Mouse (Mus musculus): ENCODE data around the gene Guf1.
A peak's percentile ranks its signal among the peaks of the same experiment; 100 is the strongest.

Gene Guf1

GRCm38 (mm10) chr5:69556628-69557403, at the start of gene Guf1:
Gene Guf1, plus strand, starts transcription at chr5:69556923.
- DNase-seq (ENCODE audit: low spot score), result peak; percentile 85

DNA sequence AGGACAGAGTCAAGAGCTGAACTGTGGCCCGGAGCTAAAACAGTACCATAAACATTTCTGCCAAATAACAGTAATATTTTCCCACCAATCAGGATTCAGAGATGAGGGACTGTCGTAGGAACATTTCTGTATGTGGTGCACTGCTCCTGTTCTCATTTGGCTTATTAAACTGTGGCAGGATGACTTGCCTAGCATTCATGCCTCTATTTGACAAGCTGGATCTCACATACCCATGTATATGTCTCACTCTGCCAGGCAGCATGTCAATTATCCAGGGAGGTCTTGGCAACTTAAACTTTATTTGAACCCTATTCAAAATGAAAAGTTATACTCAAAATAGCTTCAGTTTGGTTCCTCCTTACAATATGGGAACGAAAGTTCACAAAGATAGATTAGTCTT, 49.7 kb upstream of the Guf1 start:
- DNase-seq (ENCODE audit: low spot score), result no peak

GRCm38 (mm10) chr5:69511631-69512030, 45.1 kb upstream of the Guf1 start:
- DNase-seq (ENCODE audit: low spot score), result no peak

- DNase-seq (ENCODE audit: low spot score), result no peak
Measured at GRCm38 (mm10) chr5:69512203-69512602, 44.5 kb upstream of the Guf1 start.

DNA sequence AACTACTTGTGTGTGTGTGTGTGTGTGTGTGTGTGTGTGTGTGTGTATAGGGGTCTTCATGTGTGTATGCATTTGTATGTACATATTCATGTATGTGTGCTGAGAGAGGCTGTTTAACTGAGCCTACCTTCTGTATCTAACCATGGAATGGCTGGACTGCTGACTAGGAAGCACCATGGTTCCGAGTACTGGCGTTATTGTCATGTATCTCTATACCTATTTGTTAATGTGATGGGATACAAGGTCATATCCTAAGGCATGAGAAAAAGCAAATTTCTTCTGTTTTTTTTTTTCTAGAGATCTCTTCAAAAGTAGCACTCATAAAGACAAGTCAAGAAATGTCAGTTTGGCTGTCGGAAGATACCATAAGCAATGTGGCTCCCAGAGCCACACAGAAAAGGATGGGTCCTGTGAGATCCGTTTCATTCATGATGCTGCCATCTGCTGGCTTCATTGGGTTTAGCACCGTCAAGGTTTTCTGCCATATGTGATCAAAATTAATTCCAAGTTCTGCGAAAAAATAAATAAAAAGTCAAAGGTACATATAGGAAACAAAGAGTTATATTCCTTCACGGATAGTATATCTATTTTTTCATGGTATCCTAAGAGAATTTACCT, 36.0 kb upstream of the Guf1 start:
- DNase-seq (ENCODE audit: low spot score), result peak; percentile 40

DNA sequence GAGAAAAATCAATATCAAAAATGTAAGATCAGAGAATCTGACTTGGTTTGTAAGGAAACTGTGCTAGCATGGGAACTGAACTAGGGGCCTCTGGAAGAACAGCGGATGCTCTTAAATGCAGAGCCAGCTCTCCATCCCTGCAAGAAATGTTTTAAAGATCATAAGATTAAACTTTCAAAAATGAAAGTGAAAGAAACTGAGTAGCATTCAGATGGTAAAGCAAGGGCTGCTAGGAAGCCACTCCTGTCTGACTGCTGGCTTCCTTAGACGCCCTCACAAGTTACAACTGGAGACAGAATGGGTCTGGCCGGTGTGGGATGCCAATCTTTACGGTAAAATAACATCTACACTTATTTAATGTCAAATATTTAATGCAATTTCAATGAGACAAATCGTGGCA, 34.7 kb upstream of the Guf1 start:
- no peak for DNase-seq (ENCODE audit: low spot score)

DNA sequence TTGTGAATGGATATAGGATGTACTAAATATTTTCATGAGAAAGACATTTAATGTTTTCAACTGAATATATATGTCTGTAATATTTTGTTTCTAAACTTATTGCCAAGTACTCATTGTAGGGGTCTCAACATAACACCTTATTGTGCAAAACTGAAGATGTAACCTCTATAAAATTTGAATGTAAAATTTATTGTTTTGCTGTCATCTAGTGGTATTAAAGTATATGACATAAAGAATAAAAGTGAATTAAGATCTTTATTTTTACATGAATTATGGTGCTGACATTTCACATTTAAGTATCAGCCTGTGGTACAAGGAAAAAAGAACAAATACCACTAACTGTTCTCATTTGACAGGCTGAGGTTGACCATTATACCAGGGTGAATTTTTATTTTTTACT, 32.8 kb upstream of the Guf1 start:
- DNase-seq (ENCODE audit: low spot score), result no peak

GRCm38 (mm10) chr5:69541680-69542079, 15.0 kb upstream of the Guf1 start:
- DNase-seq (ENCODE audit: low spot score), result no peak

- no peak for DNase-seq (ENCODE audit: low spot score)
Measured at GRCm38 (mm10) chr5:69542489-69542888, 14.2 kb upstream of the Guf1 start, which contains the start of gene Yipf7. Gene Yipf7, minus strand, starts transcription at chr5:69542648.

DNA sequence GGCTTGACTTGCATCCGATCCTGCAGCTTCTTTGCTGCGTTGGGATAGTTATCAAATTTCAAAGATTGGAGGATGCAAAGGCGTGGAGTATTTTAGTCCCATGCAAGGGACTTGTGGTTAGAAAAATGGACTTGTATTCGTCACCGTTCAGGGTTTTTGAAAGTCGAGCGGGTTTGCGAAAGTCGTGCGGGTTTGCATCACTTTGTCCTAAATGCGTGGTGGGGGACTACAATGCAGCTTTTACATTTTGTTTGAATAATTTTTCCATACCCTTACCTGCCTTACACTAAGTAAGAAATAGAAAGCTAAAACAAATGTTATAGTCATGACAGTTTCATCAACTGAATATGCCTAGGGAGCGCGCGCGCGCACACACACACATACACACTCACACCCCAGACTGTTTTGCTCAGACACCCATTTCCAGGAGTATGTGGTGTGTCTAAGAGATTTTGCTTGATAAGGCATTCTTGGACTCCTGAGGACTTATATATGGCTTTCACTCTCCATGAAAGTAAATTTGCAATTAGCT, 747 bp downstream of the Guf1 start:
- DNase-seq (ENCODE audit: low spot score), result peak; percentile 25

- peak; percentile 80 for DNase-seq (ENCODE audit: low spot score)
Measured at GRCm38 (mm10) chr5:69591640-69592461, 35.1 kb downstream of the Guf1 start, which contains the start of gene Gnpda2. Gene Gnpda2, minus strand, starts transcription at chr5:69592340.

DNA sequence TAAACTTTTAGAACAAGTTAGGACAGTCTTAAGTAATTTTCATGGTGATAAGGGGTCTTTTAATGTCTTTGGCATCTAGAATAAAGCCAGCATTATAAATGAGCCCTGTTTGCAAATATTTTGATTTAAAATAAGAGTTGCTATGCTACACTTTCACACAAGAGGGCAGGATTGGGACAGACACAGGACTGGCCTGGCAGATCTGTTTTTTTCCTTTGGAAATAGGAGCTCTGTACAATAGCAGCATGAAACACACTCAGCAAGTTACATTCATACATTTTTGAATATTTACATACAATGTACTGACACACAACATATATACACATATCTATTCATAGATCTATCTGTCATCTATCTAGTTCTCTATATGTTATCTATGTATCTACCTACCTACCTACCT, 44.3 kb downstream of the Guf1 start:
- DNase-seq (ENCODE audit: low spot score), result peak; percentile 6

- DNase-seq (ENCODE audit: low spot score), result peak; percentile 23
Measured at GRCm38 (mm10) chr5:69613209-69613796, 56.6 kb downstream of the Guf1 start.

DNA sequence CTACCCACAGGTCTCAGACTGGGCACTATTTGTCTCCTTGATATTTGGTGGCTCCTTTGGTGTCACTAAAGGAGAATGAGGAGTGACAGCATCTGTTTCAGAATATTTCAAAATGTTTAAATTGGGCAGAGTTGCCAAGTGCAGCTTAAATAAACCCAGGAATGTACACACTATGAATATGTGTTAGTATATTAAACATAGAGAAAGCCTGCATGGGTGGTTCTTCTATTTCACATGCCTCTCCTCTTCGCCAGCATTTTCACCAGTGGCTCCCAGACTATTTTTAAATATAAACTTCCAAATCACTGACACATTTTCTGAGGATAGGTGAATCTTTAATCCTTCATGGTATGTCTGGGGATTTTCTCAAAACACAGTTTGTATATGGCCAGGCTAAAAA, 64.2 kb downstream of the Guf1 start:
- DNase-seq (ENCODE audit: low spot score), result no peak
